Mouse (Mus musculus) liver, adult 2 months (tissue): ENCODE results near the gene Saysd1. TPM values are rescaled to one million over a fixed set of nuclear protein-coding genes. Genes with fewer than 3 reads are reported as not detected.
A peak's percentile ranks its signal among the peaks of the same experiment; 100 is the strongest.

Experiments
- DNase-seq: peaks from one replicate; pipeline ENCODE4 v3.0.0-alpha.2; 2011; ENCODE audit warnings: low read depth, low spot score; ENCODE audit errors: extremely low read depth
- H3K27ac ChIP-seq: fragments of 200-500 bp; replicated peaks from 2 replicates; pipeline ENCODE4 v1.5.1; 2012; ENCODE audit warnings: low read depth, mild to moderate bottlenecking, control low read depth, inconsistent platforms, low read length; ENCODE audit not compliant: insufficient read depth
- H3K27me3 ChIP-seq: fragments of 200-500 bp; 2 replicates; pipeline ENCODE4 v1.6.1; 2012; ENCODE audit warnings: mild to moderate bottlenecking, moderate library complexity, low read length, inconsistent platforms; ENCODE audit not compliant: control insufficient read depth, insufficient read depth
- H3K36me3 ChIP-seq: fragments of 200-500 bp; 2 replicates; pipeline ENCODE4 v1.6.1; 2012; ENCODE audit warnings: low read length, inconsistent platforms; ENCODE audit not compliant: control insufficient read depth, insufficient read depth
- H3K4me1 ChIP-seq: fragments of 200-500 bp; 2 replicates; pipeline ENCODE4 v1.6.1; 2011; ENCODE audit warnings: low read length; ENCODE audit not compliant: control insufficient read depth, insufficient read depth
- H3K4me3 ChIP-seq: fragments of 200-500 bp; 2 replicates; pipeline ENCODE4 v1.5.1; 2011; ENCODE audit warnings: low read depth, mild to moderate bottlenecking, control low read depth, low read length, moderate library complexity; ENCODE audit not compliant: insufficient read depth
- H3K79me2 ChIP-seq: fragments of 200-500 bp; 2 replicates; pipeline ENCODE4 v1.6.1; 2012; ENCODE audit warnings: inconsistent platforms, mild to moderate bottlenecking, low read length, moderate library complexity; ENCODE audit not compliant: control insufficient read depth, insufficient read depth
- H3K9ac ChIP-seq: fragments of 200-500 bp; 2 replicates; pipeline ENCODE4 v1.6.1; 2012; ENCODE audit warnings: low read depth, mild to moderate bottlenecking, control low read depth, inconsistent platforms, low read length
- CTCF ChIP-seq: fragments of 200-500 bp; IDR thresholded peaks from 2 replicates; pipeline ENCODE4 v1.5.1; 2011; ENCODE audit warnings: low read depth, low read length, control low read depth
- POLR2A ChIP-seq: fragments of 200-500 bp; IDR thresholded peaks from 2 replicates; pipeline ENCODE4 v1.6.1; 2011; ENCODE audit warnings: low read length, control low read depth; ENCODE audit not compliant: insufficient read depth; ENCODE audit errors: extremely low read depth
- WGBS: fragments of 180-500 bp; shearing (Covaris S2); methylation state at CpG from one replicate; pipeline ENCODE4 v1.1.7; 2018; 5-methylcytosine and 5-hydroxymethylcytosine counted together
- polyA plus RNA-seq: library from polyadenylated mRNA; depleted of rRNA; stranded (reverse); fragments of >200 nt; gene quantifications from 2 replicates; pipeline ENCODE4 v1.2.3, GENCODE M21; 2012
- total RNA-seq: library from RNA; depleted of rRNA; stranded (reverse); fragments of >200 nt; gene quantifications from 2 replicates; pipeline ENCODE4 v1.2.3, GENCODE M21; 2014

Gene Saysd1
- total and polyA plus RNA-seq, 2 experiments, result 4.1 to 10.0 TPM

DNA sequence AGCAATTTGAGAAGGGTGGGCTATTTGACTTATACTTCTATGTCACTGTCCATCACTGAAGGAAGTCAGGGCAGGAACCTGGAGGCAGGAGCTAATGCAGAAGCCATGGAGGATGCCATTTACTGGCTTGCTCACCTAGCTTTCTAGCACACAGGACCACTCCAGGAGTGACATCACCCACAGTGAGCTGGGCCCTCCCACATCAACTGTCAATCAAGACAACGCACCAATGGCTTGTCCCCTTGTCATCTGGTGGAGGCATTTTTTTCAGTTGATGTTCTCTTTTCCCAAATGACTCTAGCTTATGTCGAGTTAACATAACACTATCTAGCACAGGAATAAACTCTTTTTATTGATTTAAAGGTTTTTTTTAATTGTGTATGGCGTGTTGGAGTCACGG lies 30.9 kb upstream of the Saysd1 start:
- Histone ChIP-seq H3K9ac (no peak overlapping the region), H3K27ac (no peak overlapping the region), H3K4me1 (peaks cover 36% of the 10 kb centered on the region), H3K36me3 (no peaks in the 10 kb centered on the region), H3K79me2 (peaks cover 48% of the 10 kb centered on the region), H3K4me3 (no peak overlapping the region), H3K27me3 (no peaks in the 10 kb centered on the region)
- no peak for DNase-seq
- WGBS, result 74% methylated on average over 4 of the region's 4 CpGs
- TF ChIP-seq POLR2A, result no peak
- TF ChIP-seq CTCF, result no peak

DNA sequence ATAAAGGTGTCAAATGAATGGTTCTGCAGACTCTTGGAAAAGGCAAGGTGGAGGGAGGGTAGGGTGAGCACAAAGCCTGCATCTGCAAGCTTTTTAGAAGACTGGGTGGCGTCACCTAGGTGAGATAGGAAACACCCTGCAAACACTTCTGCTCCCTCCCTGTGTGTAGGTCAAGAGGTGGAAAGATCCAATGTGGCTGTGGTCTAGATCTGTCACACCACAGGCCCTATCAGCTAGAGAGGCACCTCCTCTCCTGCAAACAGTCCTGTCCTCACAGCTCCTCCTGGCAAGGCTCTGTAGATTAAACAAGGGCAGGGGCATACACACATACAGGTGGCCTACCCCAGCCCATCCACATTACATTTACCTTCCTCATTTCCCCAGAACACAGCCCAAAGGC lies 30.1 kb upstream of the Saysd1 start:
- 85% methylated on average over 1 of the region's 1 CpGs for WGBS
- H3K4me3 ChIP-seq, result no peak overlapping the region
- H3K27ac ChIP-seq, result no peak overlapping the region
- H3K9ac ChIP-seq, result no peak overlapping the region
- no peak for DNase-seq
- H3K79me2 ChIP-seq, result peaks cover 40% of the 10 kb centered on the region
- TF ChIP-seq POLR2A (no peak), CTCF (no peak)
- H3K36me3 ChIP-seq, result no peaks in the 10 kb centered on the region
- H3K27me3 ChIP-seq, result no peaks in the 10 kb centered on the region
- H3K4me1 ChIP-seq, result peaks cover 41% of the 10 kb centered on the region

DNA sequence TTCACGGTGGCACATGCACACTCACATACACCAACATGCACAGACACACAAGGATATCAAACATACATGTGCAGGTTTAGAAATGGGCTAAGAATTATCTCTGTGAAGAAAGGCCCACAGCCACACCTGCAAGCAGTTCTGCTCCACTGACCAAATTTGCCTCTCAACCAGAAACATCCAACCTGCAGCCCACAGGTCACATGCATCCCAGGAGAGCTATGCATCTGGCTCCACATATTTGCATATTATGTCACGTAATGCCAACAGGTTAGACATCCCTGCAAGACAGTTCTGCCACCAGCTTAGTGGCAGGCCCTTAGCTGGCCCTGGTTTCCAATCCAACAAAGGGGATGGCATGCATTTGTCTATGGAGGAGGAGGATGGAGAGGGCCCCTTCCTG lies 29.7 kb upstream of the Saysd1 start:
- 91% methylated on average over 2 of the region's 2 CpGs for WGBS
- H3K9ac ChIP-seq, result no peak overlapping the region
- no peaks in the 10 kb centered on the region for H3K27me3 ChIP-seq
- H3K4me3 ChIP-seq, result no peak overlapping the region
- TF ChIP-seq POLR2A, result no peak
- TF ChIP-seq CTCF, result no peak
- H3K4me1 ChIP-seq, result peaks cover 45% of the 10 kb centered on the region
- no peaks in the 10 kb centered on the region for H3K36me3 ChIP-seq
- H3K79me2 ChIP-seq, result peaks cover 36% of the 10 kb centered on the region; the same call in 1 of the 2 replicates
- no peak overlapping the region for H3K27ac ChIP-seq
- DNase-seq, result no peak

DNA sequence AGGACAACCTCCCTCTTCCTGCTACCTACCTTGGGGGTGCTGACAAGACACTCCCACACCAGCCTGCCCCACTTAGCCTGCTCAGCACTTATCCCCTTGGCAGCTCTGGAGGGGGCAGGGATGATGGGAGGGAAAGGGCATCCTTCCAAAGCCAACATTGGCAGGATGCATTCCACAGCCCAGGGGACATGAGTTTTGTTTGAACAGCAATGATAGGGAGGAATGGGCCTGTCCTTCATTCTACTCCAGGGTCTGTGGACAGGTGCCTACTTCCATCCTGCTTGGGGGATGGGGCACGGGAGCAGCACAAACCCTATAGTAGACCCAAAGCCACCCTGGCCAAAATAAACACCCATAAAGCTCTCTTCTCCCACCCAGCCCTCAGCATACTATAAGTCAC lies 27.1 kb upstream of the Saysd1 start:
- H3K27me3 ChIP-seq, result no peaks in the 10 kb centered on the region
- peaks cover 24% of the 10 kb centered on the region; the same call in 1 of the 2 replicates for H3K79me2 ChIP-seq
- 28% methylated on average over 1 of the region's 1 CpGs for WGBS
- H3K9ac ChIP-seq, result no peak overlapping the region
- peak overlapping the region; percentile 81 for H3K27ac ChIP-seq
- no peak for TF ChIP-seq POLR2A
- no peak for TF ChIP-seq CTCF
- H3K4me1 ChIP-seq, result peaks cover 57% of the 10 kb centered on the region
- DNase-seq, result peak; percentile 93
- H3K36me3 ChIP-seq, result no peaks in the 10 kb centered on the region
- H3K4me3 ChIP-seq, result no peak overlapping the region

DNA sequence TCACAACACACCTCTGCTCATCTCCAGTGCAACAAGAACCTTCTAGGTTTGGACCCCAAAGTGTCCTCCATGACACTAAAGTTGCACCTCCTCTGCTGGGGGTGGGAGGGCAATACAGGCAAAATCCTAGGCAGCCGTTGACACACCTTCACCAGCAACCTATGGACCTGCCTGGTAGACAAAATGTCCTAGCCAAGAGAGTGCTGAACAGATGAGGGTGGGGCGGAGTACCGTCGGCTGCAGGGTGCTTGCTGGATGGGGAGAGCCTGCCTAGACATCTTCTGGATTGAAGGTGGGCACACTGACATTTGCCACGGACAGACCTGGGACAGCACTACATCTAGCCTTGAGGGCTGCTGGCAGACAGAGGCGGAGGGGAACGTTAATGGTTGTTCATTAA lies 26.1 kb upstream of the Saysd1 start:
- Histone ChIP-seq H3K4me1 (peaks cover 63% of the 10 kb centered on the region), H3K27me3 (no peaks in the 10 kb centered on the region), H3K79me2 (peaks cover 30% of the 10 kb centered on the region; the same call in 1 of the 2 replicates), H3K4me3 (no peak overlapping the region), H3K9ac (peak overlapping the region; percentile 51), H3K36me3 (no peaks in the 10 kb centered on the region), H3K27ac (peak overlapping the region; percentile 63)
- WGBS, result 32% methylated on average over 7 of the region's 7 CpGs
- DNase-seq, result peak; percentile 70
- TF ChIP-seq CTCF (no peak), POLR2A (no peak)

DNA sequence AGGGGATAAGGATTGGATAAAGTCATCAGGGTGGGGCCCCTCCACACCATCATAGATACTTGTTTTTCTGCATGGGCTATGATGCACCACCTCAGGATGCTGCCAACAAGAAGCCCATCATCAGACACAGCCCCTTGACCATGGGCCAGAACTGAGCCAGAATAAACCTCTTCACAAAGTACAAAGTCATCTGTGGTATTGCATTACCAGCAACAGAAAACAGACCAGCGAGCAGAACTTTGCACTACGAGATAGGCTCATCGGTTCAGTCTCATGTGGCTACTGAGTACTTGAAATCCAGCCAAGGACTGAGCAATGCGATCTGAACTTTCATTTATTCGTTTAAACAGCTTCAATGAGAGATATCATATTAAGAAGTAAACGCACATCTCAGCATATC lies 24.4 kb upstream of the Saysd1 start:
- WGBS, result 11% methylated on average over 6 of the region's 6 CpGs

More for the DNA sequence above, 24.4 kb upstream of the Saysd1 start:
- Histone ChIP-seq H3K79me2 (peaks cover 40% of the 10 kb centered on the region), H3K4me1 (peaks cover 60% of the 10 kb centered on the region), H3K9ac (no peak overlapping the region), H3K27me3 (no peaks in the 10 kb centered on the region), H3K27ac (peak overlapping the region; percentile 63), H3K4me3 (no peak overlapping the region), H3K36me3 (0 out of 2 replicates have a peak, but pooled peaks cover 3% of the 10 kb centered on the region)
- DNase-seq, result peak; percentile 97
- no peak for TF ChIP-seq POLR2A
- no peak for TF ChIP-seq CTCF
